Mouse (Mus musculus): Measurements from ENCODE around the gene Ube4a.

Ube4a gene

DNA sequence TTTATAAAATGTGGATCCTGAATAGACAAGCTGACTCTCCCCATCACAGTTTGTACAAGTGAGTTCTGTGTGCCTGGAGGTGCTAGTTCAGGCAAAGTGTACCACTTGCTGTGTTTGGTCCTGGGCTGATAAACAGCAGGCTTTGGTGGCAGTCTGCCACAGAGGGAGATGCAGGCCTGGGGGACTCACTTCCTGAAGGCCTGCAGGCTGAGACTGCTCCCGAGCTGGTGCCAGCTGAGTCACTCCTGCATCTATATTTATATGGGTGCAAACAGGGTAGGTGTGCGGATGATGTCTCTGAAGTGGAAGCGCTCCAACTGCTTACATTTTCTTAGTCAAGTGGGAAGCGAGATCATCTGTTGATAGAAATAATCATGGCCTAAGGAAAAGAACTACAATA lies 59.8 kb downstream of the Ube4a start:
- ATAC-seq (ENCODE audit: insufficient number of reproducible peaks, low FRiP score, low TSS enrichment): peak; percentile 43; the same call in 1 of the 2 replicates

DNA sequence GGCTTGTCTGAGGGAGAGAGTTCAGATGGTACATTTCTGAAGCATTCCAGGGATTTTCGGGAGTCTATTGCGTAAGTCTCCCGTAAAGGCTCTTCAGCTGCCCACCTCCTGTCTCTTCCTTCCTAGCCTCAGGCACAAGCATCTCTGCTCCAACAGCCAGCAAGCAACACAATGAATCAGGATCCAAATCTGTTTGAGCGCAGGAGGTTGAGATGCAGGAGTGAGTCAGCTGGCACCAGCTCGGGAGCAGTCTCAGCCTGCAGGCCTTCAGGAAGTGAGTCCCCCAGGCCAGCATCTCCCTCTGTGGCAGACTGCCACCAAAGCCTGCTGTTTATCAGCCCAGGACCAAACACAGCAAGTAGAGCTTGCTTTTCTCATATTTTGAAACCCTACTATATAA lies 60.4 kb downstream of the Ube4a start:
- ATAC-seq (ENCODE audit: insufficient number of reproducible peaks, low FRiP score, low TSS enrichment): peak; percentile 89

DNA sequence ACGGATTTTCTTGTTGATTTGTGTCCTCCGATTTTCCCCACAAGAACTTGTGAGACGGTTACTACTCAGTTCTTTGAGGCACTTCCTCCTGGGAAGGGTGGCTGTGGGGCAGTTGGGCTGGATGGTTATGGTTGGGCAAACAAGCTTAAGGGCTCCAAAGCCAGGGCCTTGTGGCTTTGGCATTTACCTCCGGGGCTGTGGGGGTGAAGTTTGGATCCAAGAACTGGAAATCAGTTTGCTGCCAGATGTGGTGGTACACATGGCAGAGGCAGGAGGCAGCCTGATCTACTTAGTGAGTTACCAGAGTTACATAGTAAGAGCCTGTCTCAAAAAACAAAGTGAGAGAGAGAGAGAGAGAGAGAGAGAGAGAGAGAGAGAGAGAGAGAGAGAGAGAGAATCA lies 61.5 kb downstream of the Ube4a start:
- no peak for ATAC-seq (ENCODE audit: insufficient number of reproducible peaks, low FRiP score, low TSS enrichment)

DNA sequence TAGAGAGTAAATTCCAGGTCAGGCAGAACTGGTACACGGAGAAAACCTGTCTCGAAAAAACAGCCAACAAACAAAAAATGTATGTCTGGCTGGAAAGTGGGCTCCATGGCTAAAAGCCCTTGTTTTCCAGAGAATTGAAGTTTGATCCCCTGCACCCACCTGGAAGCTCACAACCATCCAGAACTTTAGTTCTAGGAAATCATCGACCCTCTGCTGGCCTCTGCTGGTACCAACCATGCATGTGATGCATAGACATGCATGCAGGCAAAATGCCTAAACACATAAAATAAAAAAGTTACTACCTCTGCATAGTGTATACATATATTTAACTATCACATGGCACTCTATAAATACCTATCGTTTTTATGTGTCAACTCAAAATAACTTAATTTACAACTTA lies 65.0 kb downstream of the Ube4a start:
- ATAC-seq (ENCODE audit: insufficient number of reproducible peaks, low FRiP score, low TSS enrichment): no peak

DNA sequence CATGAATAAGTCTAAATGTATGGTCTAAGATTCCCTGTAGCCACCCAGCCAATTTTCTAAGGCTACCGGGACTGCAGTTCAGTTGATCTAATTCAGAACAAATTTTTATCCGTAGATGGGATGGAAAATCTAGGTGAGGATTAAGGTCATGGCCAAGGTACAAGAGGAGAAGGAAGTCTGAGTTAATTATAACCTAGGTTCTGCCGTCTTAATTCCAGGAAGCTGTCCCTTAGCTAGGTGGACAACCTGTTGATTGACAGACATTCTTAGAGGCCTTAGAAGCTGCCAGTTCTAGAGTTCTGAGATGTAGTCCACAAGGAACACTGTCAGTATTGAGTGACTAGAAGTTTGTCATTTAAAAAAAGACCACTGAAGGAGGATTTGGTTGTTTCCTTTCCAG lies 65.7 kb downstream of the Ube4a start:
- ATAC-seq (ENCODE audit: insufficient number of reproducible peaks, low FRiP score, low TSS enrichment): no peak

DNA sequence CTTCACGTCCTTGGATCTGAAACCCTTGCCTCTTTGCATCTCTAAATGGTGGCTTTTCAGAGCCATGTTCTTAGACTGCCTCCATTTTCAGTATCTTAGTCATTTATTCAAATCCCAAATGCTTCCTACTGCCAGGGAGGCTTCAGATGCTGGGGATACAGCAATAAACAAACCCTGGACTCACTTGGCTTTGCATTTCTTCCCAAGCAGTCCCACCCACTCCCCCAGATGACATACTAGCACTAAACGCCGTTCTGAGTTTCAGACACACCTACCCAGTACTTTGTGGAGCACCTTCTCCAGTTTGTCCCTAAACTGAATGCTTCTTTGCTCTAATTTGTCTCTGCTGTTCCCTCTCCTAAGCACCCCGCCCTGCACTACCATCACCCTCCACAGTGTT lies 68.4 kb downstream of the Ube4a start:
- ATAC-seq (ENCODE audit: insufficient number of reproducible peaks, low FRiP score, low TSS enrichment): no peak

DNA sequence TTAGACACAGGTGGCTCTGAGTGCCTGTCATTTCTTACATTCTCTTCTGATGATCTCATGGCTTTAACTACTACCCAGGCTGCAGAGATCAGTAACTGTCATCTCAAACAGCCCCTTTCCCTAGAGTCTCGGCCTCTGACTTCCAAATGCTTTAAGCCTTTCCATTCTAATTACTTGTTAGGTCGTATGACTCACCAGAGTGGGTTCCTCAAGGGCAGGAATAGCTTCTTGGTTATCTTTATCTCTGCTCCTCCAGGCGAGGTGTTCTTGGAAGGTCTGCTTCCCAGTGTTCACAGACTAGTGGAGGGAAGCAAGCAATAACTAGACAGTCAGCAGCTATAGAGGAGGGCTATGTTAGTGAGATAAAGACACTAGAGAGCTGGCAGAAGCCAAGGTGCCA lies 72.7 kb downstream of the Ube4a start:
- no peak for ATAC-seq (ENCODE audit: insufficient number of reproducible peaks, low FRiP score, low TSS enrichment)

DNA sequence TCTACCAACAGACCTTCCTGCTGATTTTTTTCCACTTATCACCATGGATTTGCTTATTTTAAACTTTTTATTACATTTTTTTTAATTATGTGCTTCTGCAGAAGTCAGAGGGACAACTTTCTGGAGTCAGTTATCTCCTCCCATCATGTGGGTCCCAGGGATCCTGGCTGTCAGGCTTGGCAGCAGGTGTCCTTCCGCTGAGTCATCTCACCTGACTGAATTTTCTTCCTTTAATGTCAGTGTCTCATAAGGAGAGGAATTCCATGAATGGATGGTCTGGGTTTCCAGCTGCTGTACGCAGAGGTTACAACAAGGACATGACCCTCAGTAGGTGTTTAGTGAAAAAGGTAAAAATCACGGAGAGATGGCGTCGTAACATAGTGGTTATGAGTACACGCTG lies 74.2 kb downstream of the Ube4a start:
- ATAC-seq (ENCODE audit: insufficient number of reproducible peaks, low FRiP score, low TSS enrichment): no peak

DNA sequence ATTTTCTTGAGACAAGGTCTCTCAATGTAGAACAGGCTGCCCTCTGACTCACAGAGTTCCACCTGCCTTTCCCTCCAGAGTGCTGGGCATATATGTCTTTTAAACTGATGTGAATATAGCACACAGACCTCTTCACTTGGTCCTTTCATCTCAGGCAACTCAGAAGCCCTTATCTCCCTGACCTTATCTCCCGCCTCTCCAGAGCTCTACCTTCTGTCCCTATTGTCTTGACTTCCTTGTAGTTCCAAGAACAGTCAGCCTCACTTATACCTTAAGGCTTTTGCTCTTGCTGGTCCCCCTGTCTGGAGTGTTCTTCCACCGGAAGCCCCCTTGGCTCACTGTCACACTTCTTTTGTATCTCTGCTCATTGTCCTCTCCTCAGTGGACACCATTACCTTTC lies 75.3 kb downstream of the Ube4a start:
- no peak for ATAC-seq (ENCODE audit: insufficient number of reproducible peaks, low FRiP score, low TSS enrichment)

DNA sequence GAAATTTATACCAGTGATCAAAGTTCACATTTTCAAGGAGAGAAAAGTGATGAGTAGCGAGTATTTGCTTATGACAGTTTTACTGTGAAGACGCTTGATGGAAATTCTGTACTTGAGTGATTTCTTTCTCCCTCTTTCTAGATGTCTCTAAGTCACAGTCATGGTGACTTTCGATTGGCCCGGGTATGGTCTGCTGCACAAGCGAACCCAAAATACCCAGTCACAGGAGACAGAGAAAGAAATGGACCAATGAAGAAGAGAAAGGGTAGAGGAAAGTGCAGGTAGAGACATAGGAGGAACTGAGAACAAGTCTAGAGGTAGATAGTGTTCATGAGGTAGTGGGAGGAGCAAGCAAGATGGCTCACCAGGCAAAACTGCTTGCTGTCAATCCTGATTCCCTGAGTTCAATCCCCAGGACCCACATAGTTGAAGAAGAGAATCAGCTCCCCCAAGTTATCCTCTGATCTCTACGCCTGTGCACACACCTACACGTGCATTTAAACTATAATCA lies 77.2 kb downstream of the Ube4a start:
- ATAC-seq (ENCODE audit: insufficient number of reproducible peaks, low FRiP score, low TSS enrichment): no peak

DNA sequence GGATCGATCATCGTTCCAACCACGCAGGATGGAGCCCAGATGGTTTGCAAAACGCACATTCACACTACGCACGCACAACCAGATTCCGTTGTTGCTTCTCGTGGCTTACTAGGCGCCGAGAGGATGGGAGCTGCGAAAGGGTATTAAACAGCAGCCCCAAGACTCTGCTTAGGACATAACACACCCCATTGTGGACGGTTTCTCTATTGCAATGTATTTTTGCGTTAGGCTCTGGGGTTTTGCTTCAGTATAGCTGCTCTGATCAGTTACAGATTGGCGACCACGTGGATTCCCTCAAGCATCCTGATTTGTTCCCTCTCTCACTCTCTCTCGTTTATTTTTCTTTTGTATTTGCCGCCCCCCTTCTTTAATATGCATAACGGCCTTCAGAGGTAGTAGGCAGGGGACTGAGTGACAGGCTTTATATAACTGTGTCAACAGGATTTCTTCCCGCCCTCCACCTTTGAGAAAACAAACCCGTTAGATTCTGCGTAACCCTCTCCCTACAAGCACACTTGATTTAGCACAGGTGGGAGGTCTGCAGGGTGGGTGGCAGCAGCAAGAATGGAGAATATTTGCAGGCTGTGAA lies 82.3 kb downstream of the Ube4a start:
- ATAC-seq (ENCODE audit: insufficient number of reproducible peaks, low FRiP score, low TSS enrichment): no peak

DNA sequence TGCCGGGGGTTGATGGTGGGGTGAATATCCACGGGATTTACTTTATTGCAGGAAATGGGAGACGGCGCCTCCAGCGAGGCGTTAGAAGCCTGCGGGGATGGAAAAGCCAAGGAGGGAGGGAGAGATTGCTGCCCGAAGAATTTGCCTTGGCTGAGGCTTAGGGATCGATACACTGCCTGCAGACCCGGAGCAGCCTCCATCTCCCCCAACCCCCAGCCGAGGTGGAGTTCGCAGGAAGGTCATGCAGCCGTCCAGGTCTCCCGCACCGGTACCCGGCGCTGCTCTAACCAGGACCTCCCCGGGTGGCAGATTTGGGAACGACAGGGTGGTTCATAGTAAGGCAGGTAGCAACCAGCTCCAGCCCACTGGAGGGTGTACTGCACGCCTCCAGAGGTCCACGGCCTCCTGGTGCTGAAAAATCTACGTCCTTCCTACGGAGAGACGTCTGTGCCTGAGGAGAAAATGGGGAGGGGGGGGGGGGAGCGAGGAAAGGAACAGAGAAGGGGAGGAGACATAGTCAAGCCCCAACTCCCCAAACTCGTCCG lies 82.9 kb downstream of the Ube4a start:
- peak; percentile 12; the same call in 1 of the 2 replicates for ATAC-seq (ENCODE audit: insufficient number of reproducible peaks, low FRiP score, low TSS enrichment)

DNA sequence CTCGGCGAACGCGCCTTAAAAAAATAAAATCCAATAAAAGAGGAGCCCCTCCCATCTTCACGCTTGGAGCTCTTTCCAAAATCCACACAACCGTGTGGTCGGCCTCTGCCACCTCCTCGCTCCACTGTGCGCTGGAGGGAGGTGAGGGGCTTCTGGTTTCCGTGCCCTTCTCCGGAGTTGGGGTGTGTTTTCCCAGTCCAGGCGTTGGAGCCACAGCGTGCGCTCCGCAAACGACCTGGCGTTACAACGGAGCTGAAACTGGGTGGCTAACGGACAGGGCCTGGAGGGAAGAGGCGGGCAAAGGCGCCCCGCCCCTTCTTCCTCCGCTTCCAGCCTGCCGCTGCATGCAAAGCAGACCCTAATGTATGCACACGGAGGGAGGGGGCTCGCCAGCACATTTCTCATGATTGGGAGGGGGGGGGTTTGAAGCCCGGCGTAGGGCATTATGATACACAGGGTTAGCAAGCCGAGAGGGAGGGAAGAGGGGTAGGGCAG lies 83.4 kb downstream of the Ube4a start:
- peak; percentile 46; the same call in 1 of the 2 replicates for ATAC-seq (ENCODE audit: insufficient number of reproducible peaks, low FRiP score, low TSS enrichment)

DNA sequence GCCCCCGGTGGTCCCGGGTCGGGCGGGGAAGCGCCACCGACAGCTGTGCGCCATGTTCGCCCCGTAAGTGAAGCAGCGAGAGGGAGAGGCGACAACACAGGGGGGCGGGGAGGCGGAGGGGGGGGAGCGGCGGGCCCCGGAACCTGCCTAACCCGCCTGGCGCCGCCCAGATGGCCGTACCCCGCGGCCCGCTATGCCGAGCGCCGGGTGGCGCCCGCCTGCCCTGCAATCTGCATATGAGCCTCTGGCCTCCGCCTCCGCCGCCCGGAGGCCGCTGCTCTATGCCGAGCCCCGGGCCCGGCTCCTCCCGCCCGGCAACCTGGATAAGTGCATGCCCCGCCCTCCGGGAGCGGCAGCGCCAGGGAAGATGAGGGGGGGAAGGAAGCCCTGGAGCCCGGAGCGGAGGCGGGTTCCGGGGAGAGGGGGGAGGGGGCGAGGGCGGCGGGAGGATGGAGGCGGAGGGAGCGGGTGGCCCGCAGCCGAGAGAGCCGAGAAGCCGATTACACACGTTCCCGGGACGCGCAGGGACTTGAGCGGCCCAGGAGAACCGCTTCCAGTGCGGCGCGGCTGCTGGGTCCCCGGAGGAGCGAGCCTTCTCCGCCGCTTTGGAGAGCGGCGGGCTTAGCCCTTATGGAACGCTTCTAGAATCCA lies 84.1 kb downstream of the Ube4a start, which contains the start of gene Kmt2a:
Kmt2a (minus strand) TSS at position 76 of the 651 bp plus-strand sequence.
- peak; percentile 51 for ATAC-seq (ENCODE audit: insufficient number of reproducible peaks, low FRiP score, low TSS enrichment)

DNA sequence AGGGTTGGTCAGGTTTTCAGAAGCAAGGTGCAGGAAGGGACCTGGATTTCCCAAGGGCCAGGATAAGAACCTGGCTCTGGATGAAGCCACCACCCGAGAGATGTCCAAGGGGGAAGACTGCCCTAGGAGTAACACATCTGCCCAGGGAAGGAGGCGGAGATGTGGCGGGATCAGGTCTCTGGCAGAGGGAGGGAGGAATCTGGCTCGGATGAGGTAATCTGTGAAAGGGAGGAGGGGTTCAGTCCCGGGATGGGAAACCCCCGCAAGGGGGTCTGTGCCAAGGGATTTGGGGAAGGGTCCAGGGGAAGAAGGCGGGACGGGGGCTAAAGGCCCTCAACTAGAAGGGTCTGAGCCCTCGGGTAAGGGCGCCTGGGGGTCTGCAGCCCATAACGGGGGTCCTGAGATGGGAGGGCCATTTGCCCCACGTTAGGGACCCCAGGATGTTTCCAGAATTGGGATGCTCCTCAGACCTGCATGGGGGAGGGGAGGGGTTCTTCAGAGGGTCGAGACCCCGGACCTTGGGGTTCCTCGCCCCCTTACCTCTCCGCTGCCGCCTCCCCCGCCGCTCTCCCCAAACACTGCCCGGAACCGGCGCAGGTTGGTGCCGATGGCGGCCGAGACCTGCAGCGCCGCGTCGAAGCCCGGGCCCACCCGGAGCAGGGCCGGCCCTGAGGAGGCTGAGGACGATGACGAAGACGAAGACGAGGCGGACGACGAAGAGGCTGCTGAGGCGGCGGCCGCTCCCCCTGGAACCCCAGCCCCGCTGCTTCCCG lies 84.9 kb downstream of the Ube4a start:
- ATAC-seq (ENCODE audit: insufficient number of reproducible peaks, low FRiP score, low TSS enrichment): 0 out of 2 replicates have a peak, but pooled peaks have one; percentile 37

DNA sequence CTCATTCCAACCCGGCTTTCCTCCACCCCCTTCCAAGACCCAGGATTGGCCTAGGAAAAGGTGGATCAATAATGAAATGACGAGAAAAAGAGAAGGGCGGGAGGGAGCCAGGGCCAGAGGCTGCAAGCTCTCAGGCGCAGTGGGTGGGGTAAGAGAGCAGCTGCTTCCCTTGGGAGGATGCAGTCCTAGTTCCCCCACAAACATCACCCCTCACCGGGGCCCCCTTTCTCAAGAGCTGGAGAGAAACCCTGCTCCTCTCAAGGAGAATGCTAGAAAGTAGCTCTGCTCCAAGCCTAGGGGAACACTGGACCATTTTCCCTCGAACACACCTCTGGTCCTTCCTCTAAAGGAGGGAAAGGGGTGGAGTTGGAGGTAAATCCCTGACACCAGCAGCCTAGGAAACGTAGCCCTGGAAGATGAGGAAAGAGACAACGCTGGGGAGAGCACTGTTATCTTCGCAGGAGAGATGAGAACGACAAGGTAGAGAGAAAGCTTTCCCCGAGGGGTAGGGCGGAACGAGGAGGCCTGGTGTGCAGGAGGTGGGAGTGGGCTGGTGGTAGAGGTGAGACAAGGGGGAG lies 85.6 kb downstream of the Ube4a start:
- no peak for ATAC-seq (ENCODE audit: insufficient number of reproducible peaks, low FRiP score, low TSS enrichment)

DNA sequence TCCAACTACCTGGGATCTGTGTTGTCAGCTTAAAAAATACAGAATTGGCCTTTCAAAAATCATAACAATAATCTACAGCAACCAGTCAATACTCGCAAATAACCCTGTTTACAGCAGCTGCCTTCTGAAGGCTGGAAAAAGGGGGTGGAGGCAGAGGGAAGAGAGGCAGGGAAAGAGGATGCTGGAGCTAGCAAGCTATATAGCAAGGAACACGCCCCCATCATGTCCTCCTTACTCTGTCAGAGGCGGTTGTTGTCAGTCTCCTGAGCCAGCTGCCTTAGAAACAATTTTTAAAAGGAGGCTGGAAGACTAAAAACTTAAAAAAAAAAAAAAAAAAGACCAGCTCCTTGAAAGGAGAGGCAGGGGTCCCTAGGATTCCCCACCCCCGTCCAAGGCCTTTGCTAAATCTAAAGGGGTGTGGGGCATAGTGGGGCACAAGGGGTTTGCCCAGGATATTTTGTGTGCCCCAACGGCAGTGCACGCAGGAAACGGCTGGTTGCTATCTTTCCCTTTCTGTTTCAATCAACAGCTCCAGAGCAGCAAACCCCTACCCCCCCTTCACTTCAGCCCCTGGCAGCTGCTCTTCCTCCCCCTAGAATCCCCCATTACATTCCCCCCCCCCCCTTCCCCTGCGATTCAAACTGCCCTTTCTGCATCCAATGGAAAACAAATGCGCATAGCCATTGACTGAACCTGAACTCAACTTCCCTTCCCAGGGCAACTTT lies 86.5 kb downstream of the Ube4a start:
- ATAC-seq (ENCODE audit: insufficient number of reproducible peaks, low FRiP score, low TSS enrichment): no peak

DNA sequence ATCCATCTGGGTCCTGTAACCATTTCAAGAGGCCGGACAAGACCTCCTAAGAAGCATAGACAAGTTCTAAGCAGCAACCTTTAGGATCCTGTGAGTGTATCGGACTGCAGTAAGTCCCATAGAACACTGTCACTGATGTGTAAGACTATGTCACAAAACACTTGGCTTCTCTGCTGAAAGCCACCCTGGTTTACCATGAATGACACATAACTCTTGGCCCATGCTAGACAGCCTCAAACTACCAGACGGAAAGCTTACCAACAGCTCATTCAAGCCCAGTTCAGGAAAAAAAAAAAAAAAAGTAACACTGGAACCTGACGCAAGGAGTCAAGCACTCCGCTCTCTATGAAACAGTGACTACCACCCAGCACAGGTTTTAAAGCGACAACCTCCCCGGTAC lies 87.7 kb downstream of the Ube4a start:
- no peak for ATAC-seq (ENCODE audit: insufficient number of reproducible peaks, low FRiP score, low TSS enrichment)

DNA sequence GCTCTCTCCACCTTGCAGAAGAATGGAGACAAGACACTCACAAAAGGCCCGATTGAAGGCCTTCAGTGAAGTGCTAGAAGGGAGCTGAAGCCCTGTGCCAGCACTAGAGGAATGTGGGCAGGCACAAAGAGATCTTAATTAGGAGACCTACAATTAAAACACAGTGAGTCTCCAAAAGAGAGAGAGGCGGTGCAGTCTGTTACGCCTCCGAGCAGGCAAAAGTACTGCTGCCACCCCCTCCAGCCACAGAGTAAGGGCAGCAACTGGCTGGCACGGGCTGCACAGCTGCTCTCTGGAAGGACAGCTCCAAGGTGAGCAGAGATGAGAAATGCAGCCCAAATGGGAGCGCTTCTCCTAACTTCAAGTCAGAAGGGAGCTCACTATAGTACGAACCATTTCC lies 89.9 kb downstream of the Ube4a start:
- ATAC-seq (ENCODE audit: insufficient number of reproducible peaks, low FRiP score, low TSS enrichment): no peak

DNA sequence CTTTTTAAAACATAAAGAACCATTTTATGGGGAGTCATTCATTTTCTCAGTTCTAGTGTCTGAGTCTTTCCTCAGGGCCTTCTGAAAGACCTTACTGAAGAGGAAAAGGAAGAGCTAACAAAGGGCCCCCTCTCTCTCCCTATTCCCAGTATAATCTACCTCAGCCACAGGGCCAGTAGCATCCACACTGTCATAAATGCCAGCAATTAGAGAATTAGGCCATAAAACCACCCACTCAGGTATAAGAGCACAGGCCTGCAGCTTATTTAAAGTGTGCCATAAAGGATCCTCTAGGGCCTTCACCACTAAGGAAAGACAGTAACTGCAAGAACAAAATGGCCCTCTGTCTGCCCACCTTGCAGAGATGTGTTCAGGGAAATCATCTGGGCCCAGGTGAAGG lies 91.2 kb downstream of the Ube4a start:
- no peak for ATAC-seq (ENCODE audit: insufficient number of reproducible peaks, low FRiP score, low TSS enrichment)

All from cerebellum, adult (tissue).